Mouse (Mus musculus) C2C12 (cell line): ENCODE measurements around the gene Zbtb40.

ENCODE experiments used
- CEBPB ChIP-seq: IDR thresholded peaks from one replicate; pipeline ENCODE4 v1.6.1; 2011; ENCODE audit warnings: low read depth, mild to moderate bottlenecking, control low read depth, moderate library complexity
- CTCF ChIP-seq: IDR thresholded peaks from one replicate; pipeline ENCODE4 v1.5.1; 2011; ENCODE audit not compliant: control insufficient read depth, insufficient read depth, insufficient read length
- FOSL1 ChIP-seq: IDR thresholded peaks from one replicate; pipeline ENCODE4 v1.8.0; 2011; ENCODE audit warnings: mild to moderate bottlenecking, low read length; ENCODE audit not compliant: poor library complexity, insufficient read depth, severe bottlenecking
- MAX ChIP-seq: IDR thresholded peaks from one replicate; pipeline ENCODE4 v1.6.1; 2011; ENCODE audit warnings: mild to moderate bottlenecking, control low read depth
- MYOD1 ChIP-seq: IDR thresholded peaks from one replicate; pipeline ENCODE4 v1.6.1; 2011; ENCODE audit warnings: low read depth; ENCODE audit not compliant: control insufficient read depth, insufficient read length
- MYOG ChIP-seq: IDR thresholded peaks from one replicate; pipeline ENCODE4 v1.6.1; 2011; ENCODE audit not compliant: control insufficient read depth, insufficient read length; ENCODE audit errors: extremely low read depth
- USF1 ChIP-seq: IDR thresholded peaks from one replicate; pipeline ENCODE4 v1.6.1; 2011; ENCODE audit warnings: low read depth, mild to moderate bottlenecking, control low read depth, moderate library complexity

DNA sequence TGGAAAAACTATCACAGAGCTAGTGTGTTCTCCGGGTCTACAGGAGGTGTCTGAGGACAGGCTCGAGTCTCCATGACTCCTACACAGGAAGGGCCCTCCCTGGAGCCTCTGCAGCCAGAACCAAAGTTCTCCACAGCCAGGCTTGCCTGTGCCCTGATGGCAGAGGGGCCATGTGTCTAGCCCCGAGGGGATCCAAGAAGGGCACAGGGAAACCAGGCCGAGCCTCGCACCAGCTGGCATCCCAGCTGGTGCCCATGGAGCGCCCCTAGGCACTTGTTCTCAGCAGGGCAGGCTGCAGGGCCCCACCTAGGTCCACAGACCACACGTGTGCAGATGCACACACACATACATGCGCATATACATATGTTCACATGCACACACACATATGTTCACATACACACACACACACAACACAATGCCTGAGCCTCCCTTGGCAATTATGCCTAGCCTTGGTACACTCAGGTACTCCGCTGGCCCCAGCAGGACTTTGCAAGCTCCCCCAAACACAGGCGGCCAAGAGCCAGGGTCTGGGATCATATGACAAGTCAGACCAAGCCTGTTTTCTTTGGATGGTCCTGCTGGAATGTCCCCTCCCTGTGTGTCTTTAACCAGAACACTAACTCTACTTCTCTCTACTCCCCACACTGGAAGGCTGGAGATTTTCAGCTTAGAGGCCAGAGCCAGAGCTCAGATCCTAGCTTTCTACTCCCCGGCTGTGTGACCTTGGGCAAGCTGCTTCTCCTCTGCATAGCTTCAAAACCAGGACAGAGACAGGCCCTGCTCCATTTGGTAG lies 103.8 kb downstream of the Zbtb40 start:
- TF ChIP-seq CTCF = no peak
- no peak for TF ChIP-seq MAX
- TF ChIP-seq MYOD1 = no peak
- TF ChIP-seq FOSL1 = no peak
- TF ChIP-seq USF1 = no peak
- TF ChIP-seq MYOG = no peak
- TF ChIP-seq CEBPB = no peak
